Mouse (Mus musculus) bone marrow macrophage, adult 2 months (primary cell): ENCODE measurements around the gene Gxylt1.

Experiments
- CTCF ChIP-seq: IDR thresholded peaks from 2 replicates; pipeline ENCODE4 v1.5.1; 2012; ENCODE audit warnings: low read depth, mild to moderate bottlenecking, low read length, moderate library complexity
- POLR2A ChIP-seq: IDR thresholded peaks from 2 replicates; pipeline ENCODE4 v1.6.1; 2012; ENCODE audit warnings: mild to moderate bottlenecking, low read depth, low read length, borderline replicate concordance

DNA sequence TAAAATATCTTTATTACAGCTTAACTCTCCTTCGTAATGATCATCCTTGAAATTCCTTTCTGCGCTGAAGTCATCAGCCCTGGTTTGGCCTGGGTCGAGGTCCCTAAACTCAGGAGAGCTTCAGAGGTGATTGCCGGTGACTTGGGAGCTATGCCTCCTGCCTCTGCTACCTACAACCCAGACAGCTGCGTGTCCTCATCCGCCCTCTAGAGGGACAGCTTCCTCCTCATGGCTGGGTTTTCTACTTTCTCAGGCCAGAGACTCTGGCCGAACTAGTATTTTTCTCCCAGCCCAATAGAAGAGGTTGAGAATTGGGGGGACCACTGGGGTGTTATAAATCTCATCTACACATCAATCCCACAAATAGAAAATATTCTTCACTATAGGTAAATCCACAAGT lies 52.5 kb downstream of the Gxylt1 start:
- TF ChIP-seq CTCF (no peak), POLR2A (no peak)
